Mouse (Mus musculus): ENCODE results near the gene Pet117. TPM values are rescaled to one million over a fixed set of nuclear protein-coding genes. Genes with fewer than 3 reads are reported as not detected.

Pet117 gene
- polyA plus RNA-seq, 1 experiment from 2014 or later, result 0.79 TPM

Other genes starting within 250 kb of the Pet117 start
- gene Mgme1, start 98.3 kb upstream of the Pet117 start, polyA plus RNA-seq (2015; fragmentation: Nextera tagmentation; extraction: Ambion mirVana), result 17.9 and 18.6 TPM in 2 replicates
- gene Snx5, start 98.1 kb upstream of the Pet117 start, polyA plus RNA-seq (2015; fragmentation: Nextera tagmentation; extraction: Ambion mirVana), result 104 and 110 TPM in 2 replicates
- 3.3 and 4.4 TPM in 2 replicates for gene Ovol2, start 36.9 kb upstream of the Pet117 start, polyA plus RNA-seq (2015; fragmentation: Nextera tagmentation; extraction: Ambion mirVana)
- gene Kat14, start within 50 bp of the Pet117 start, polyA plus RNA-seq (2015; fragmentation: Nextera tagmentation; extraction: Ambion mirVana), result 35.7 and 42.3 TPM in 2 replicates
- 1.4 and 3.8 TPM in 2 replicates for gene Dzank1, start 158.4 kb downstream of the Pet117 start, polyA plus RNA-seq (2015; fragmentation: Nextera tagmentation; extraction: Ambion mirVana)
- gene Polr3f, start 158.7 kb downstream of the Pet117 start, polyA plus RNA-seq (2015; fragmentation: Nextera tagmentation; extraction: Ambion mirVana), result 22.6 and 26.0 TPM in 2 replicates
- gene Rbbp9, start 181.9 kb downstream of the Pet117 start, polyA plus RNA-seq (2015; fragmentation: Nextera tagmentation; extraction: Ambion mirVana), result 61.3 and 64.4 TPM in 2 replicates
- gene Sec23b, start 187.2 kb downstream of the Pet117 start, polyA plus RNA-seq (2015; fragmentation: Nextera tagmentation; extraction: Ambion mirVana), result 81.7 and 83.2 TPM in 2 replicates
- 31.8 and 34.2 TPM in 2 replicates for gene Smim26, start 225.1 kb downstream of the Pet117 start, polyA plus RNA-seq (2015; fragmentation: Nextera tagmentation; extraction: Ambion mirVana)
- 36.9 and 38.3 TPM in 2 replicates for gene Dtd1, start 230.9 kb downstream of the Pet117 start, polyA plus RNA-seq (2015; fragmentation: Nextera tagmentation; extraction: Ambion mirVana)

Measured in embryonic facial prominence, embryonic 15.5 days (tissue).